Mouse (Mus musculus): Measurements from ENCODE around the gene Ankrd44.

DNA sequence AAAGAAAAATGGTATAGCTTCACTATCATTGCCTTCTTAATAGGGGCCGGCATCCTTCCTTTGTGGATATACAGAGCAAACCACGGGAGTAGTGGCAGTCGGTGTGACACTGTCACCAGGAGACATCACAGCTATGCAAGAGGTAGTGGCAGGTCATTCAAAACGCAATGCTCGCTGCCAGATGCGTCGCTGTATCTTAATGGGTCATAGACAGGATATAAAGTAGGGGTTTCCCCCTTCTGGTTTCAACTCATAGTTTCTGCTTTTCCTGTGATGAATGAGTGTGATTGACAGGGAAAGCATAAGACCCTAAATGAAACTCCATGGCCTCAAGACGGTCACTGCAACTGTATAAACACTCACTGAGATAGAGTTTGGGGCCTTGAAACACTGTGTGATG is 98.4 kb downstream of the Ankrd44 start:
- TF ChIP-seq CTCF (IDR thresholded peaks at IDR 0.05; ENCODE audit: control insufficient read depth, insufficient read depth, insufficient read length) (no peak), CEBPB (IDR thresholded peaks at IDR 0.05; ENCODE audit: low read depth) (no peak), FOSL1 (IDR thresholded peaks at IDR 0.05; ENCODE audit: insufficient read depth, low read length, poor library complexity, severe bottlenecking) (no peak), MYOG (IDR thresholded peaks at IDR 0.05; ENCODE audit: control insufficient read depth, extremely low read depth, insufficient read length) (no peak), MAX (IDR thresholded peaks at IDR 0.05) (no peak)
